In genomic region chr4:151411641-151412061, GRCm38 (mm10) we compare ENCODE assay signal across 7 mouse cellular contexts.
DNase-seq lines count a peak whose midpoint lies in the region; ATAC-seq lines count a peak whose summit lies in the region.

No protein-coding gene starts in this region.

- H3K27me3 ChIP-seq in limb, embryonic 10.5 days (ENCODE audit: low read depth, poor library complexity, severe bottlenecking): 0 out of 2 replicates have a peak, but pooled peaks cover 3% of the 10 kb centered on the region

- peak overlapping the region; percentile 10; the same call in 1 of the 2 replicates for H3K4me3 ChIP-seq in limb, embryonic 10.5 days

- WGBS in limb, embryonic 10.5 days: 34% methylated on average over 14 of the region's 14 CpGs

- peaks cover 32% of the 10 kb centered on the region for H3K4me1 ChIP-seq in limb, embryonic 10.5 days

- peak; percentile 88 for ATAC-seq in frontal cortex, adult (ENCODE audit: low TSS enrichment)

- H3K36me3 ChIP-seq in limb, embryonic 10.5 days: no peaks in the 10 kb centered on the region

- H3K27ac ChIP-seq in limb, embryonic 10.5 days: no peak overlapping the region

- DNase-seq in urinary bladder, postnatal 25 days (ENCODE audit: low spot score): peak; percentile 29
- DNase-seq in urinary bladder, adult 2 months (ENCODE audit: low spot score): no peak
- peak; percentile 59 for DNase-seq in heart, postnatal 4 days
- no peak for DNase-seq in limb, embryonic 10.5 days (ENCODE audit: low spot score)
- DNase-seq in right cerebral cortex, postnatal 36 days (ENCODE audit: low spot score in 2 of 2): peak; percentile 83 to 84
- no peak for DNase-seq in B cell, adult 2 months

- no peaks in the 10 kb centered on the region for H3K9me3 ChIP-seq in limb, embryonic 10.5 days (replicated peaks)

Comparison
In these comparisons a context has a peak if more than half of its experiments do, and no peak if none do; other contexts are left out.
1. DNase-seq: peak in urinary bladder, postnatal 25 days (single experiment), heart, postnatal 4 days (single experiment) and right cerebral cortex, postnatal 36 days (2 of 2); none in urinary bladder, adult 2 months (single experiment), limb, embryonic 10.5 days (single experiment) and B cell, adult 2 months (0 of 2).